Mouse (Mus musculus) monocyte, adult 59 days (primary cell): Measurements from ENCODE around the gene Npas1. TPM values are rescaled to one million over a fixed set of nuclear protein-coding genes. Genes with fewer than 3 reads are reported as not detected.

ENCODE experiments used
- total RNA-seq, 2 experiments: library from RNA; stranded (reverse); gene quantifications; one replicate each; pipeline ENCODE4 v1.2.4; 2023

Gene Npas1
- not detected for total RNA-seq

DNA sequence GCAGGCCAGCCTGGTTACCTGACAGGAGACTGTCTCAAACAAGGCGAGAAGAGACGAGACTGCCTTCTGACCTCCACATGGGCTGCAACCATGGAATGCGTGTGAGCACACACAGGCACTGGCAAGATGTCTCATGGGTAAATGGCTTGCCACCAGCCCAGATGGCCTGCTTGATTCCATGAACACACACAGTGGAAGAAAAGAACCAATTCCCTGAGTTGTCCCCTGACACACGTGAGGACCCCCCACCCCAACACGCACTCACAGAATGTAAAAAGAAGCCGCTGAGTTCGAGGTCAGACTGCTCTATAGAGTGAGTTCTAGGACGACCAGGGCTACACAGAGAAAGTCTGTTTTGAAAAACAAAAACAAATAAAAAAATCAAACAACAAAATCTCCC lies at the start of gene Npas1:
Npas1 (minus strand) TSS at position 101 of the 400 bp plus-strand sequence.

DNA sequence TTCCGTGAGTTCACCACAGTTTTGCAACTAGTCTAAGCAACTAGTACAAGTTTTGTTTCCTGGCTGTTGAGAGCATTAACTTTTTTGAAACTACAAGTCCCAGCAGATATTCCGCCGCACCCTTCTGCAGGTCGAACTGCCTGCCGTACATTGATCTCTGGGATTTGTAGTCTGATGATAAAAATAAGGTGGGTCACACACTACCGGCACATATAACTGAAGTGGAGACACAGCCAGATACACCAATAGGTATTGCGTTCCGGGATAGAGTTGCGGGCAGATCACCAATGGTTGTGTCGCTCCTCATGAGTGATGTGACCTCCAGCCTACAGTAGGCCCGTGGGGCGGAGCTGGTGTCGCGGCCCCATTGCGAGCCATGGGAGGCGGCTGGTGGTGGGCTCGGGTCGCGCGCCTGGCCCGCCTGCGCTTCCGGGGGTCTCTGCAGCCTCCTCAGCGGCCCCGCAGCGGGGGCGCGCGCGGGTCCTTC lies 24.9 kb downstream of the Npas1 start, which contains the start of gene Tmem160:
Tmem160 (plus strand) TSS at position 193 of the 487 bp plus-strand sequence.

Other genes starting within 250 kb of the Npas1 start
- 1 to 10 TPM; 5.2 to 6.0 TPM for gene C5ar2, start 233.6 kb downstream of the Npas1 start, total RNA-seq
- 10 to 100 TPM; 80.1 to 84.6 TPM for gene C5ar1, start 218.2 kb downstream of the Npas1 start, total RNA-seq
- gene Inafm1, start 204.1 kb downstream of the Npas1 start, total RNA-seq: 10 to 100 TPM; 22.5 to 23.4 TPM
- 100 to 1,000 TPM; 303 to 392 TPM for gene Ccdc9, start 190.9 kb downstream of the Npas1 start, total RNA-seq
- gene Bbc3, start 169.3 kb downstream of the Npas1 start, total RNA-seq: 100 to 1,000 TPM; 117 to 125 TPM
- 10 to 100 TPM; 24.3 to 30.5 TPM for gene Sae1, start 89.9 kb downstream of the Npas1 start, total RNA-seq
- 10 to 100 TPM; 67.3 to 74.4 TPM for gene Zc3h4, start 76.8 kb downstream of the Npas1 start, total RNA-seq
- gene Tmem160, start 24.9 kb downstream of the Npas1 start, total RNA-seq: 10 to 100 TPM; 36.2 to 52.9 TPM
- gene Arhgap35, start 137.3 kb upstream of the Npas1 start, total RNA-seq: 1 to 10 TPM; 6.6 to 8.1 TPM
- not detected for gene Ceacam15, start 198.0 kb upstream of the Npas1 start, total RNA-seq
- gene Ceacam9, start 244.2 kb upstream of the Npas1 start, total RNA-seq: not detected